Comparison of ENCODE assay signal across 7 mouse cellular contexts in the genomic region with DNA sequence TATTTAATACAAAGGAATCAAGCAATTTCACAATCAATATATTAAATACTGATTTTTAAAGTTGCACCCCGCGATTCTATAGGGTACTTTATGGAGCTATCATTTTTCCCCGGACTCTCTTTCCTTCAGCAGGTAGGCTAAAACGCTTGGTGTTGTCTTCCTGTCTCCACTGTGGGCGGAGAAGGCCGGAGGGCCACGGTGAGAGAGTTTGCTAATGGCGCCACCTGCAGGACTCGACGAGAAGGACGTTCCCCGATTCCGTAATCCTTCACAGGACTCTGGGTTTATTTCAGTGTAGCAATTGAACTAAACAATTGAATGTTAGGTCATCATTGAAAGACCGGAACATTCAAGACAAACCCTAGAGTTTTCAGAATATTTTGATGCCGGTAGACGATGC. TPM values are rescaled to one million over a fixed set of nuclear protein-coding genes. Genes with fewer than 3 reads are reported as not detected.
DNase-seq lines count a peak whose midpoint lies in the region; ATAC-seq and TF ChIP-seq lines count a peak whose summit lies in the region.

No protein-coding gene starts in this region.

- ATAC-seq in megakaryocyte progenitor cell, adult 5-6 weeks (replicated peaks; ENCODE audit: poor library complexity), result peak; percentile 78

- intact Hi-C loops in heart, postnatal 10 days (cut with DNase I), result loop anchor here (1.0 to 5.0 kb wide), 6 partner anchors 86 to 406 kb away; no protein-coding TSS in a partner anchor

- H3K4me3 ChIP-seq in ES-E14 (ENCODE audit: insufficient read depth in 1 of 2, low read depth in 1 of 2, low read length in 2 of 2, poor library complexity in 1 of 2, severe bottlenecking in 1 of 2), result no peak overlapping the region

- in situ Hi-C loops in ES-E14 (cut with MboI; ENCODE audit: low sequenced_read_pairs in 2 of 2, unreplicated experiment in 2 of 2), result loop anchor here (10.0 to 25.0 kb wide), 2 partner anchors 181 to 298 kb away; no protein-coding TSS in a partner anchor

- no peaks in the 10 kb centered on the region for H3K9me3 ChIP-seq in ES-E14 (ENCODE audit: control insufficient read depth, insufficient read depth, low read depth, low read length)

- DNase-seq in ES-E14 (ENCODE audit: low read depth, low spot score), result no peak
- peak; percentile 72 for DNase-seq in adrenal gland, adult 2 months
- peak; percentile 82 for DNase-seq in embryo, embryonic 9.5 days (ENCODE audit: extremely low spot score)
- peak; percentile 82 to 90 for DNase-seq in heart, postnatal 10 days
- DNase-seq in layer of hippocampus, adult 9-10 months (ENCODE audit: low spot score), result peak; percentile 45
- peak; percentile 62 to 71 for DNase-seq in right cerebral cortex, postnatal 10 days (ENCODE audit: low spot score in 2 of 2)

- H3K4me1 ChIP-seq in ES-E14 (ENCODE audit: control insufficient read depth in 2 of 2, insufficient read depth in 2 of 2, low read length in 2 of 2, poor library complexity in 1 of 2), result peaks cover 0 to 7% of the 10 kb centered on the region in 2 experiments; a peak in 1 of 4 replicates

- no peak overlapping the region for H3K27ac ChIP-seq in ES-E14 (ENCODE audit: insufficient read depth, low read depth, low read length, poor library complexity, severe bottlenecking)

- H3K9ac ChIP-seq in ES-E14 (ENCODE audit: insufficient read depth, low read depth, low read length, poor library complexity, severe bottlenecking), result no peak overlapping the region

- H3K36me3 ChIP-seq in ES-E14 (ENCODE audit: control insufficient read depth, insufficient read depth, low read length, poor library complexity, severe bottlenecking), result no peaks in the 10 kb centered on the region

TF ChIP-seq in ES-E14, 5 proteins besides CTCF, POLR2A, EP300 and RAD21:
- TF ChIP-seq ZNF384 (IDR thresholded peaks at IDR 0.05; ENCODE audit: low read depth, low read length) (peak; percentile 52), CHD2 (IDR thresholded peaks at IDR 0.05; ENCODE audit: low read depth, low read length) (no peak), MAFK (IDR thresholded peaks at IDR 0.05; ENCODE audit: insufficient read depth, low read depth, low read length) (no peak), HCFC1 (IDR thresholded peaks at IDR 0.05; ENCODE audit: borderline replicate concordance, insufficient read depth, low read length) (no peak), ZC3H11A (IDR thresholded peaks at IDR 0.05; ENCODE audit: borderline replicate concordance, low read depth, low read length) (peak; percentile 90)
TF ChIP-seq in ES-E14: peak in this region for 2.

RNA-seq across cellular contexts. Expression of a gene that starts 12.2 kb away (rescaled TPM):
- 25.8 and 27.9 TPM in 2 replicates for total RNA-seq in ES-E14 (2012; rRNA removed)
- total RNA-seq in adrenal gland, adult 2 months (2021), result not detected
- 0.10 TPM in 1 of 2 replicates, not detected in the other for polyA plus RNA-seq in adrenal gland, adult 2 months (2012; rRNA removed)
- total RNA-seq in heart, postnatal 10 days (2021), result not detected
- total RNA-seq in megakaryocyte progenitor cell, adult 5-6 weeks (2015), result 1.0 TPM in 2 replicates
- 0.12 and 0.98 TPM in 2 replicates for total RNA-seq in megakaryocyte progenitor cell, adult 5-6 weeks (2017)

Comparison
In these comparisons a context has a peak if more than half of its experiments do, and no peak if none do; other contexts are left out.
1. RNA of a gene that starts 12.2 kb away (total RNA-seq): 25.8 to 27.9 TPM in ES-E14; 0.12 to 1.0 TPM in megakaryocyte progenitor cell, adult 5-6 weeks, not detected in heart, postnatal 10 days and not detected in adrenal gland, adult 2 months; every median in the first group is over 10 times any median in the second.